Mouse (Mus musculus) liver, embryonic 14.5 days (tissue): ENCODE measurements around the gene C2cd5. TPM values are rescaled to one million over a fixed set of nuclear protein-coding genes. Genes with fewer than 3 reads are reported as not detected.

ENCODE experiments used
- ATAC-seq: fragments of 200-750 bp; cut with Nextera tagmentation; 2 replicates; pipeline ENCODE4 v1.8.0; 2017; ENCODE audit warnings: moderate number of reproducible peaks, mild to moderate bottlenecking, moderate library complexity; ENCODE audit not compliant: insufficient read depth
- DNase-seq, 3 experiments: peaks; one replicate each; pipeline ENCODE4 v3.0.0-alpha.2; 2012 to 2013; ENCODE audit warnings: low read depth in 3 of 3, low spot score in 3 of 3
- H3K27ac ChIP-seq: fragments of 300-500 bp; sonication (generic); 2 replicates; pipeline ENCODE4 v1.5.1; 2014; ENCODE audit warnings: moderate library complexity, mild to moderate bottlenecking, control low read depth, inconsistent platforms
- H3K27me3 ChIP-seq: fragments of 300-500 bp; sonication (generic); 2 replicates; pipeline ENCODE4 v1.6.1; 2014; ENCODE audit warnings: mild to moderate bottlenecking, low read length, moderate library complexity; ENCODE audit not compliant: control insufficient read depth, insufficient read depth
- H3K36me3 ChIP-seq: fragments of 300-500 bp; sonication (generic); replicated peaks from 2 replicates; pipeline ENCODE4 v1.6.1; 2014; ENCODE audit warnings: low read depth; ENCODE audit not compliant: control insufficient read depth, insufficient read depth
- H3K4me1 ChIP-seq, 2 experiments: fragments of 200-500 bp in 1 of 2; fragments of 300-500 bp in 1 of 2; sonication (generic) in 1 of 2; replicated peaks; 2 replicates each; pipeline ENCODE4 v1.6.1; 2012 to 2014; ENCODE audit warnings: antibody characterized with exemption in 1 of 2, inconsistent platforms in 1 of 2, low read length in 1 of 2; ENCODE audit not compliant: control insufficient read depth in 2 of 2, insufficient read depth in 2 of 2
- H3K4me2 ChIP-seq: fragments of 300-500 bp; sonication (generic); 2 replicates; pipeline ENCODE4 v1.6.1; 2014; ENCODE audit warnings: low read depth, mild to moderate bottlenecking, control low read depth, moderate library complexity
- H3K4me3 ChIP-seq, 2 experiments: fragments of 200-500 bp in 1 of 2; fragments of 300-500 bp in 1 of 2; sonication (generic) in 1 of 2; 2 replicates each; pipeline ENCODE4 v1.5.1; 2012 to 2014; ENCODE audit warnings: low read depth in 2 of 2, low read length in 2 of 2, mild to moderate bottlenecking in 2 of 2, control low read depth in 1 of 2, inconsistent platforms in 1 of 2, moderate library complexity in 1 of 2; ENCODE audit not compliant: insufficient read depth in 1 of 2
- H3K9ac ChIP-seq: fragments of 300-500 bp; sonication (generic); replicated peaks from 2 replicates; pipeline ENCODE4 v1.6.1; 2014; ENCODE audit warnings: mild to moderate bottlenecking, control low read depth, moderate library complexity
- H3K9me3 ChIP-seq: fragments of 300-500 bp; sonication (generic); 2 replicates; pipeline ENCODE4 v1.6.1; 2016; ENCODE audit warnings: low read length, mixed read lengths; ENCODE audit not compliant: control insufficient read depth
- CTCF ChIP-seq: IDR thresholded peaks from 2 replicates; pipeline ENCODE4 v1.5.1; 2016; ENCODE audit warnings: antibody characterized with exemption, low read depth, control low read depth
- EP300 ChIP-seq: IDR thresholded peaks from 2 replicates; pipeline ENCODE4 v1.6.1; 2016; ENCODE audit warnings: antibody characterized with exemption, low read depth
- WGBS: fragments of 180-500 bp; shearing (Covaris S2); extraction: QIAGEN DNeasy Blood & Tissue Kit; methylation state at CpG from one replicate; pipeline ENCODE4 v1.1.7; 2014; ENCODE audit not compliant: insufficient replicate concordance; 5-methylcytosine and 5-hydroxymethylcytosine counted together
- polyA plus RNA-seq, 2 experiments: library from polyadenylated mRNA; depleted of rRNA in 1 of 2; stranded (reverse) in 1 of 2; unstranded in 1 of 2; fragments of >200 nt; fragmentation: Nextera tagmentation in 1 of 2; extraction: Ambion mirVana in 1 of 2; gene quantifications; 2 replicates each; pipeline versions ENCODE4 v1.2.1 to v1.2.3; 2012 to 2014

The C2cd5 gene
- polyA plus RNA-seq, 2 experiments, result 14.1 to 16.5 TPM

DNA sequence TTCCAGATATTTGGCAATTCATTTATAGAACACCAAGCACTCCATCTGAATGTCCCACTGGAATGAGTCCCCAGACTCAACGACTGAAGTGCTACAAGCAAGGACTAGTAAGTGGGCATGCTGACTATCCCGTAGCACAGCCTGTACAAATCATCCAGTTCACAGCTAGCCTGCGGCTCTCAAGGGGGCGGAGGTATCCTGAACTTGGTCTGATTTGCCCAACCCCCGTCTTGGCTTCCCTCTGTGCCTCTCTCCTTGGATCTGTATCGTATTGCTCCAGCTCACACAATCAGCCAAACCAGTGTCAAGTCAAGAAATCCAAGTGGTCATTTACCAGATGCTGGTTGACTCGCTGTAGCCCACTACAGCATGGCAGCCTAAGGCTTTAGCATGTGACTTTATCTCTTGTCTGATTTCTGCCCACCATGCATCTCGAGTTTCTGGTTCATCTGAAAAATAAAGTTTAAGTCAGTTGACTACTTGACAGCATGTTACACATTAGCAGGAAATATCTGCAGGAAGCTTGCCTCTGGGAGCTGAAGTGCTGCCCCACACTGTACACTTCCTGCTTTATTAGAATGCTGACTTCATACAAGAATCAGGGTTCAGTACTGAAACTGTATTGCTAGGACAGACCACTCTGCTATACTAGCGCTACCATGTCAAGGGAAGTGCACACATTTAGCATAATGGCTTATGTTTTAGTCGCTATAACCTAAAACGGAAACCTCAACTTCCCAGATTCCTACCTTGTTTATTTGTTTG lies 50.0 kb downstream of the C2cd5 start:
- 70% methylated on average over 11 of the region's 11 CpGs for WGBS
- no peak for DNase-seq
- ATAC-seq, result peak; percentile 34; the same call in 1 of the 2 replicates
- no peak overlapping the region for H3K4me3 ChIP-seq
- no peaks in the 10 kb centered on the region for H3K27me3 ChIP-seq
- no peaks in the 10 kb centered on the region; a peak in 1 of 4 replicates for H3K4me1 ChIP-seq
- H3K9ac ChIP-seq, result no peak overlapping the region
- no peak for TF ChIP-seq CTCF
- no peak for TF ChIP-seq EP300
- H3K27ac ChIP-seq, result no peak overlapping the region
- peaks cover 18% of the 10 kb centered on the region for H3K36me3 ChIP-seq
- no peaks in the 10 kb centered on the region for H3K9me3 ChIP-seq
- no peak overlapping the region for H3K4me2 ChIP-seq

DNA sequence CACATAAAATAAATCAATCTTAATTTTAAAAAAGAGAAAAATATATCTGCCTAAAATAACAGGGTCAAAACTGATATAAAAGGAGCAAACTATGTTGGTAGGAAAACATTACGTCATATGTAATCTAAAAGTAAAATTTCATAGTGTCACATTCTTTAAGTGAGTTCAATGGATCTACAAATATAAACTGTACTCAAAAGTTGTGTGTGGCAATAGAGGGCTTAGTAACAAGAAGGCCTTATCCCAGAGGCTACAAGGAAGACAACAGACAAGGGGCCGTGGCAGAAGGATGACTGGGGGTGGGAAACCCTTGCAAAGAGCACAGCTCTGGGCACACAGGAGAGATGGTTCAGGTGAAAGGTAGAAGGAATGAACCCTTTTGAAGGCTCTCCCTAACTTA lies 50.8 kb downstream of the C2cd5 start:
- Histone ChIP-seq H3K36me3 (peaks cover 18% of the 10 kb centered on the region), H3K9me3 (no peaks in the 10 kb centered on the region), H3K27me3 (no peaks in the 10 kb centered on the region), H3K4me3 (no peak overlapping the region), H3K27ac (no peak overlapping the region), H3K4me2 (no peak overlapping the region), H3K9ac (no peak overlapping the region), H3K4me1 (no peaks in the 10 kb centered on the region; a peak in 1 of 4 replicates)
- no peak for TF ChIP-seq EP300
- TF ChIP-seq CTCF, result no peak
- no peak for DNase-seq
- 84% methylated on average over 2 of the region's 2 CpGs for WGBS
- no peak for ATAC-seq

DNA sequence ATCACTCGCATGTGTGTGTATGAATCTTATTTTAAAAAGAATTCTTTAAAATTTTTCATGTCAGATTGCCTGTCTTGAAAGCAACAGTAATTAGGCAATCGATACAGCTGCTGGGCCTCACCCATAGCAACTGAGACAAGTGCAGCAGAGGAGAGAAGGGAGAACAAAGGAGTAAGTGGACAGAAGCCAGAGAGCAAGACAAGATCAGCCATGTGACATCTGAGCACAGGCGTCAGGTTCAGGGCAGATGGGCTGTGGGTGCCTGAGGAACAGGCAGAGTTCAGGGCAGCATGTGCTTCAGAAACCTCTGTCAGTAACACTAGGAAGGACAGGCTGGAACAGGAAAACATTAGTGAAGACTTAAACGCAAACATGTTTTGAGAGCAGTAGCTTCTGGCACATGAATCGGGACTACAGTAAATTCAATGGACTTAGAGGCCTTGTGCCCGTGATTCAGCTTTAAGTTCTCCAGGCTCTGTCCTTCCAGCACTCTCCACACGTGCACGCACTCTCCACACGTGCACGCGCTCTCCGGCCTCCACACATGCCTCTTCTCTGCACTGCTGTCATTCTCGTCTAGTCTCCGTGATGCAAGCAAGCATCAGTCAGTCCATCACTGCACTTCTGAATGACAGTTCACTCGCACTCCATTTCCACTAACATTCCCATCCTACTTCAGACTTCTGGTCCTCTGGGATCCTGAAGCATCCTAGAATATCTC lies 52.2 kb downstream of the C2cd5 start:
- no peaks in the 10 kb centered on the region; a peak in 1 of 4 replicates for H3K4me1 ChIP-seq

DNA sequence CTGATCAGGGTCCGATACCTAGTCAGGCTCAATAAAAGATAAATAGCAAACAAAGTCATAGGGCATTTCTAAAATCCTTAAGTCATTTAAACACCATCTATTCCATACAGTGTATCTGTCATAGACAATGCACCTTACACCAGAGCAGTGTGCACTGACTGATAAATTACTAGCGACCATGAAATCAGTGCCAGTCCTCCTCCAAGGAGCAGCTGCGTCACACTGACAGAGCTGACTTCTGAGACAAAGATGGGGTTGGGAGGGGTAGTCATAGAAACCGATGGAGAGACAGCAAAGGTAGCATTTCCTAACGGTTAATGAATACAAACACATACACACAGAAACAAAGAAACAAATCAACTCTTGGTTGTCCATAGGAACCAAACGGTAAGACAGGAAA lies 58.4 kb downstream of the C2cd5 start:
- Histone ChIP-seq H3K4me1 (no peaks in the 10 kb centered on the region), H3K4me2 (no peak overlapping the region), H3K4me3 (no peak overlapping the region), H3K9ac (no peak overlapping the region), H3K27ac (no peak overlapping the region), H3K36me3 (peaks cover 3% of the 10 kb centered on the region; the same call in 1 of the 2 replicates), H3K27me3 (no peaks in the 10 kb centered on the region), H3K9me3 (no peaks in the 10 kb centered on the region)
- no peak for TF ChIP-seq EP300
- no peak for TF ChIP-seq CTCF
- WGBS, result 71% methylated on average over 6 of the region's 6 CpGs
- no peak for DNase-seq
- 0 out of 2 replicates have a peak, but pooled peaks have one; percentile 18 for ATAC-seq

More for the DNA sequence above, 52.2 kb downstream of the C2cd5 start:
- no peak overlapping the region for H3K27ac ChIP-seq
- no peak for ATAC-seq
- WGBS, result 84% methylated on average over 15 of the region's 15 CpGs
- no peaks in the 10 kb centered on the region for H3K9me3 ChIP-seq
- DNase-seq, result no peak
- TF ChIP-seq EP300, result no peak
- TF ChIP-seq CTCF, result no peak
- H3K4me2 ChIP-seq, result no peak overlapping the region
- H3K36me3 ChIP-seq, result peaks cover 18% of the 10 kb centered on the region
- no peaks in the 10 kb centered on the region for H3K27me3 ChIP-seq
- H3K9ac ChIP-seq, result no peak overlapping the region
- H3K4me3 ChIP-seq, result no peak overlapping the region

DNA sequence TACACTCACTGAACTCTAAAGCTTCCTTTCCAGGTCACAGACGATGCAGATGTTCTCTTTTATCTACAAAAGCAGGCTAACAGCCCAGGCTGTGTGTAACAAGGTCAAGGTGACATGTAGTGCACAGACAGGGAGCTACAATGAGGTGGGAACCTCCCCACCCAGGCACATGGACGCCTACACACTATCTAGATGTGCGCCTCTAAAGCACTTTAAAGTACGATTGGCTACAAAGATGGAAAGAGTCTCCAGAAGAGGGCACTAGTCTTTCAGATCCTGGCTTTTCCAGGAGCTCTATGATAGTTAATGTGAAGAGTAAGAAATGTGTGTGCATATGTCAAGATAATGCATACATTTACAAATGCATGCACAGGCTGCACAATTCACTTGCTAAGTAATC lies 64.7 kb downstream of the C2cd5 start:
- WGBS, result 49% methylated on average over 4 of the region's 4 CpGs
- Histone ChIP-seq H3K27me3 (no peaks in the 10 kb centered on the region), H3K36me3 (peaks cover 28% of the 10 kb centered on the region), H3K9ac (no peak overlapping the region), H3K27ac (no peak overlapping the region), H3K4me3 (no peak overlapping the region), H3K9me3 (no peaks in the 10 kb centered on the region), H3K4me2 (no peak overlapping the region), H3K4me1 (no peaks in the 10 kb centered on the region)
- DNase-seq, result no peak
- no peak for TF ChIP-seq EP300
- TF ChIP-seq CTCF, result peak; percentile 45
- peak; percentile 58; the same call in 1 of the 2 replicates for ATAC-seq
